Mouse (Mus musculus) right cerebral cortex, postnatal 10 days (tissue): ENCODE measurements at regions not wholly inside any gene's neighbourhood (a gene's known extent, or its start where the extent isn't known, plus 50 kb on each side); places are given as distances from the start of the nearest gene placed in this dataset.
A peak's percentile ranks its signal among the peaks of the same experiment; 100 is the strongest.

Source experiments
- DNase-seq, 2 experiments: peaks; one replicate each; pipeline ENCODE4 v3.0.0; 2021; ENCODE audit warnings: low spot score in 2 of 2

DNA sequence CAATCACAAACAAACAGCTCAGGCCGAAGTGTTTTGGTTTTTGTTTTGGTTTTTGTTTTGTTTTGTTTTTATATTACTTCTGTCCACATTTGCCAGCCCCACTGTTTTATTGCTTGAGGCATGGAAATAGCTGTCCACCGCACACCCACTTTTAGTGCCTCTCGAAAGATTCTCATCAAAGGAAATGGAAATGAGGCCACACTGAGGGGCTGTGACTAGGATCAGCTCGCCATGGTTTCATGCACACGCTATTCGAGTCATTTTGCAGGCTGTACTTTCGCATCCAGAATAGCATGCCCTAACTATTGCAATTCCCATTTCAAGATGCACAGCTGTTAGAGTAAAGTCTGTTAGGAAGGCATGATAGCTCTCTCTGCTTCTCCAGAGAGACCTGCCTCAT lies 1543.4 kb upstream of the Tenm3 start:
- peak in 1 of 2 experiments; percentile 29 for DNase-seq

DNA sequence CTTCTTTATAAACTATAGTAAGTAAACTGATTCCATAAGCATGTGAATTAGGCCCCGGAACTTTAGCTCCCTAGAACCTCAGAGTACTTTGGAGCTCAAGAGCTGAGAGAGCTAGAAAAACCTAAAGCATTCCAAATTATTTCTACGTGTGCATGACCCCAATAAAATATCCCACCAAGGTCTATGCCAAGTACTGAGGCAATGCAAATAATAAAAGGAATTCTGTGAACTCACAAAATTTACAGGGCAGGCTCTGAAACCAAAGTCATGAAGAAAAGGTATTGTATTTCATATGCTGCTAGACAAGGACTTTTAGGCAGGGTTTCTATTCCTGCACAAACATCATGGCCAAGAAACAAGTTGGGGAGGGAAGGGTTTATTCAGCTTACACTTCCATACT lies 1539.9 kb upstream of the Tenm3 start:
- DNase-seq: no peak

DNA sequence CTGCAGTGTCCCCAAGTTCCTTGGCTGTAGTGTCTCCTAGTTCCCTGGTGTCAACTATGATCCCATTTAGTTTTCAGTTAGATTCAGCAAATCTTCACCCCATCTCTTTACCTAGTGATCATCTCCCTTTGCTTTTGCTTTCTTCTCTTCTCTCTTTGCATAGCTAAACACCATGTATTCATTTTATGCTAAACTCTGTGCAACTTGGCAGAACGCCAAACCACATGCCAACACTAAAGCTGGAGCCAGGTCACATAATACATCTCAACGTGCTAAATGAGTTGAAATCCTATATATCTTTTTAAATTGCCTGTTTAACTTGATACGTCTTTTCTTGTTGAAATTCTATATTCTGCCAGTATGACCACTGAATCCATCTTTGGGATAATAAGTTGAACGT lies 1536.0 kb upstream of the Tenm3 start:
- DNase-seq: no peak

- no peak for DNase-seq
Measured at GRCm38 (mm10) chr8:50373790-50374189, 1530.0 kb upstream of the Tenm3 start.

- no peak for DNase-seq
Measured at GRCm38 (mm10) chr8:50326485-50326884, 1482.7 kb upstream of the Tenm3 start.

DNA sequence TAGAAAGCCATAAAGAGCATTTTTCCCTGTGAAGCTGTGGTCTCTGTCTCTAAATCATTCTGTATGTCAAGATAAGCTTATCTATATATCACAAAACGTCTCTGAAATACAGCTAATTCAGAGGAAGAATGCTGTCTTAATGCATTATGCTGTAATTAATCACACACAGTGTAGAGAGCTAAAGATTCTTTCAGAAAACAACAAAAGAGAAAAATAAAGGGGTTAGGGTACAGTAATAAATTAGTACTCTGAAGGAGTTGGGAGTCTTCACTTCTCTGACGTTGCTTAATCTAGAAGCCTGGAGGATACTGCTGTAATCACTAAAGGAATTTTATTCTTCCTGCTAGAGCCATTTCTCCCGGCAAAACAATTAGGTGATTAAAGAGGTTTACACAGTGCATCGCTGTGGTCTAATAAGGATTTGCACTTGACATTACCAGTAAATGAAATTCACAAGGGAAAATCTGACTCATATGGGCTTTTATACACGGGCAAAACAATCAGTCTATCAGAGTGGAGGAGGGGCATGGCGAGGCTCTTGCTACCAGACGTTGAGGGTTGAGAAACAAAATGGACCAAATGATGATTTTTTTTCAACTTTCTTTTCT lies 1477.7 kb upstream of the Tenm3 start:
- no peak for DNase-seq

DNA sequence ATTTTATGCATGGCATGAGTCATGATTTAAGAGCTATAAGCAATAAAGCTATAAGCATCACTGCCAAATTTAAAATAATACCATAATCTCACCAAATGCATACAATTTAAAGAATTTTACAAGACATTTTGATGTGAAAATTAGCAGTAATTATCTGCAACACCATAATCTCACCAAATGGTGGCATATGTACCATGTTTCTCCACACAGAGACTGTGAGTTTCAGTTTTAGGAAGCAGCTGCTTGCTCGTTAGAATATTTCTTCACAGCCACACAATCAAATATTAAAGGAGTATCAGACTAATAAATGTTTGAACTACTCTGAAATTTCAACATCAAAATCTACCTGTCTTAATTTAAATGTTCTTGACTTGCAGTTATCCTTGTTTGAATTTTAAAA lies 1472.9 kb upstream of the Tenm3 start:
- no peak for DNase-seq

DNA sequence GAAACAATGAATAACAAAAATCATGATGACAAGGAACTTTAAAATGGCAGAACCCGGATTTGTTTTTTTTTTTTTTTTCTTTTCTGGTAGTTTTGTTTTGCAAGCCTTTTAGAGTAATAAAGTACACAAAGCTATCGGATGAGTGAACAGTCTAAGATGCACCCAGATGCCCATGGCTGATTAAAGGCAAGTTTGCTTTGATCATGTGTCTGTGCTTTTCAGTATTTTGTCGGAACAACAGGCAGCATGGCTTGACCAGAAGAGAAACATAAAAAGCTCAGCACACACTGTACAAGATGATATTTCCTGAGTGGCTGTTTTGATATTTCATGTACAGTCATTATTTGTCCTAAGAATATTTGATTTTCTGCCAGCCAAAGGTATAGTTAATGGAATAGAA lies 1466.6 kb upstream of the Tenm3 start:
- no peak for DNase-seq

DNA sequence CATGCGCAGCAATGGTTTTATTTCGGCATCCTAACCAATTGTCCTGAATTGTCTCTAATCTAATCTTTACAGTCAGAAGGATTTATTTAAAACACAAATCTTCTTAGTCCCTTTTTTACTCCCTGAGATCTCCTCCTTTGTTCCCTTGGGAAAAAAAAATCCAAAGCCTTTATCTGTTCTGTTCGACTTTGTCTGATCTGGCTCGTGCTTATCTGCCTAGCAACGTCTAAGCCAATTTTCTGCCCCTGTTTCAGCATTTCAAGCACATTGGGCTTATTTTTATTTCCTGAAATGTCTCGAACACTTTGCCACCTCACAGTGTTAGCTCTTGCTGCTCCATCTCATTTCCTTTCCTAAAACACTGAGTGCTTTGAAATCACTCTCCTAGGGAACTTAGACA lies 1456.6 kb upstream of the Tenm3 start:
- no peak for DNase-seq

DNA sequence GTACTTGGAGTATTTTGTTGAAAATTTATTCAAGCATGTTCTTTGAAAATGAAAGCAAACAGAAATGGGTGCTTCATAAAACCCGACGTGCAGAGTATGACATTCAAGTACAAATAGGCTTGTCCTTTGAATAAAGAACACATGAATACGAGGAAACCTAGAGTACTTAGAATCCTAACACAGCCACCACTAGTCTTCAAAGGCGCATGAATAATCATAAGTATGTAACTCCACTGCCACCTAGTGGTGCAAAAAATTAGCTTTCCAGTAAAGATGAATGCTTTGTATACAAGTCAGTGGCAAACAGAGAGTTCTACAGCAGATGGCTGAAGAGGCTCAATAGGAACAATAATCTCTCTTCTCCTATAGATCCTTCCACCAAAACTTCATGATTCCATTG lies 1449.8 kb upstream of the Tenm3 start:
- peak; percentile 83 to 88 for DNase-seq

DNA sequence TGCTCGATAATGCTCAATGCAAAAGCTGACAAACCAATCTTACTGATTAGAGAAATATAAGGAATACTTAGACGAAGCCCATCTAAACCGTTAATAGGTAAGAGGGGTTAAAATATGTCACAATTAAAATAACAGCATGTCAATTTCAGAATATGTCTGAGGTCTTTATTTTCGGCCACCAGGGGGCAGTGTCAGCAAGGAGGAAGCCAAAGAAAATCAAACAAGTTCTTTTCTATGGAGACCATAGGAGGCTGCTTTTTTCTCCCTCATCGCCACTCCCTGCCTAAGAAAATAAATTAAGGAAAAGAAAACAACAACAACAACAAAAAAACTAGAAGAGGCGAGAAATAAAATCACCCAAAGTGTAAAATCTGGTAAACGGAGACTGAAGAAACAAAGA lies 1448.4 kb upstream of the Tenm3 start:
- peak; percentile 49 to 78 for DNase-seq

DNA sequence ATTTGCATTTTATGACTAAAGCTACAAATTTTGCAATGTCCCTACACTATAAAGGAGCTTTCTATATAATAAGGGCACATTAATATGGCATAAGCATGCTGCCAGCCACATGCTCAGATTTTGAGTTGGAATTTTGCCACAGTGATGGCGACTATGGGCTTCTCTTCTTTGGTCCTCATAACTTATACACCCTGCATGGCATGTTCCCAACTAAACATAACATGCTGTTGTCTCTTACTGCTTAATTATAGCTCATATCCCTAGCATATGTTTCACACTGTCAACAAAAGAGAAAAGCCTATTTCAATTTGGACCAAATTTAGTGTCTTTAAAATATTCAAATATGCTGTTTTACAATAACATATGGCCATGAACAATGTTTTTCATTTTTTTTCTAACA lies 1432.6 kb upstream of the Tenm3 start:
- peak in 1 of 2 experiments; percentile 32 for DNase-seq

DNA sequence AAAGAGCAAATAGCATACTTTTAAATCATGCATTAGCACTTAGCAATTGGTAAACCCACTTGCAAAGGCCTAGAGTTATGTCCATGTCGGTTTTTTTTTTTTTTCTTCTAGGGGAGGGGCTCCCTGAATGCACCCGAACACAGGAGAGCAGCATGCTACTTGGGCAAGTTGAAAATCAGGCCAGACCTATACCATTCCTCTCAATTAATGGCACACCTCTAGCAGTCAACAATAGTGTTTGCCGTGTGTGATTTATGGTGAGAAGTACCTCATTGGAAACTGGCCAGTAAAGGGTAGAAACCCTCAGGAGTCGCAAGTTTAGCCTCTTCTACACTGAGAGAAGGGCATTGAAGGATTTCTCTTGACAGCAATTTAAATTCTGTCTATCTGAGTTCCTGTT lies 1421.0 kb upstream of the Tenm3 start:
- DNase-seq: no peak
